Mouse (Mus musculus): ENCODE results near the gene Slc37a4. TPM values are rescaled to one million over a fixed set of nuclear protein-coding genes. Genes with fewer than 3 reads are reported as not detected.

Slc37a4 gene
- polyA plus RNA-seq, 1 experiment from 2014 or later, result 15.8 TPM

GRCm38 (mm10) chr9:44378153-44378730, 18.4 kb upstream of the Slc37a4 start:
- Histone ChIP-seq H3K27ac (ENCODE audit: low read depth) (peak overlapping the region; percentile 88), H3K4me1 (ENCODE audit: insufficient read depth) (peaks cover 8% of the 10 kb centered on the region), H3K9me3 (ENCODE audit: low read depth, low read length) (no peaks in the 10 kb centered on the region), H3K9ac (peak overlapping the region; percentile 72), H3K36me3 (ENCODE audit: insufficient read depth) (peaks cover 25% of the 10 kb centered on the region), H3K27me3 (ENCODE audit: insufficient read depth, low read length) (no peaks in the 10 kb centered on the region), H3K4me3 (ENCODE audit: low read depth, low read length) (peak overlapping the region; percentile 94), H3K4me2 (peak overlapping the region; percentile 65)
- ATAC-seq (ENCODE audit: insufficient read depth) (no peak), DNase-seq (no peak)
- WGBS, result 81% methylated on average over 5 of the region's 5 CpGs
- no peak for TF ChIP-seq CTCF (IDR thresholded peaks at IDR 0.05; ENCODE audit: low read depth)

- WGBS, result under 1% methylated on average over 83 of the region's 83 CpGs
Observed at GRCm38 (mm10) chr9:44379054-44379834, 17.4 kb upstream of the Slc37a4 start, which contains the start of gene Hyou1. Gene Hyou1 (plus strand): TSS chr9:44379490.

GRCm38 (mm10) chr9:44379862-44380261, 16.8 kb upstream of the Slc37a4 start:
- peaks cover 41% of the 10 kb centered on the region for H3K36me3 ChIP-seq (ENCODE audit: insufficient read depth)
- H3K9ac ChIP-seq, result peak overlapping the region; percentile 94
- no peaks in the 10 kb centered on the region for H3K27me3 ChIP-seq (ENCODE audit: insufficient read depth, low read length)
- 4% methylated on average over 15 of the region's 15 CpGs for WGBS
- peaks cover 8% of the 10 kb centered on the region for H3K4me1 ChIP-seq (ENCODE audit: insufficient read depth)
- TF ChIP-seq CTCF (IDR thresholded peaks at IDR 0.05; ENCODE audit: low read depth), result no peak
- DNase-seq (no peak), ATAC-seq (ENCODE audit: insufficient read depth) (peak; percentile 18)
- no peaks in the 10 kb centered on the region for H3K9me3 ChIP-seq (ENCODE audit: low read depth, low read length)
- H3K4me2 ChIP-seq, result peak overlapping the region; percentile 97
- peak overlapping the region; percentile 94 for H3K4me3 ChIP-seq (ENCODE audit: low read depth, low read length)
- H3K27ac ChIP-seq (ENCODE audit: low read depth), result peak overlapping the region; percentile 83

More at GRCm38 (mm10) chr9:44379054-44379834, 17.4 kb upstream of the Slc37a4 start, which contains the start of gene Hyou1:
- H3K27ac ChIP-seq (ENCODE audit: low read depth), result peak within 1 kb of the TSS; percentile 88
- peak within 1 kb of the TSS; percentile 94 for H3K9ac ChIP-seq
- peaks cover 35% of the 10 kb centered on the region for H3K36me3 ChIP-seq (ENCODE audit: insufficient read depth)
- peak; percentile 19; the same call in 1 of the 2 replicates for TF ChIP-seq CTCF (IDR thresholded peaks at IDR 0.05; ENCODE audit: low read depth)
- H3K4me2 ChIP-seq, result peak within 1 kb of the TSS; percentile 97
- peak within 1 kb of the TSS; percentile 94 for H3K4me3 ChIP-seq (ENCODE audit: low read depth, low read length)
- ATAC-seq (ENCODE audit: insufficient read depth), result peak; percentile 97
- H3K27me3 ChIP-seq (ENCODE audit: insufficient read depth, low read length), result no peaks in the 10 kb centered on the region
- peaks cover 8% of the 10 kb centered on the region for H3K4me1 ChIP-seq (ENCODE audit: insufficient read depth)
- H3K9me3 ChIP-seq (ENCODE audit: low read depth, low read length), result no peaks in the 10 kb centered on the region
- peak; percentile 99 for DNase-seq

- Histone ChIP-seq H3K27me3 (ENCODE audit: insufficient read depth, low read length) (no peaks in the 10 kb centered on the region), H3K4me2 (no peak overlapping the region), H3K4me1 (ENCODE audit: insufficient read depth) (peaks cover 8% of the 10 kb centered on the region), H3K36me3 (ENCODE audit: insufficient read depth) (peaks cover 89% of the 10 kb centered on the region), H3K9me3 (ENCODE audit: low read depth, low read length) (no peaks in the 10 kb centered on the region), H3K27ac (ENCODE audit: low read depth) (no peak overlapping the region), H3K9ac (no peak overlapping the region), H3K4me3 (ENCODE audit: low read depth, low read length) (no peak overlapping the region)
- no peak for TF ChIP-seq CTCF (IDR thresholded peaks at IDR 0.05; ENCODE audit: low read depth)
- no peak for DNase-seq
- no peak for ATAC-seq (ENCODE audit: insufficient read depth)
- WGBS, result 88% methylated on average over 13 of the region's 13 CpGs
Observed at GRCm38 (mm10) chr9:44384596-44384995, 12.1 kb upstream of the Slc37a4 start.

- 72% methylated on average over 3 of the region's 3 CpGs for WGBS
- DNase-seq, result no peak
- ATAC-seq (ENCODE audit: insufficient read depth), result no peak
- H3K4me2 ChIP-seq, result no peak overlapping the region
- no peak overlapping the region for H3K4me3 ChIP-seq (ENCODE audit: low read depth, low read length)
- no peaks in the 10 kb centered on the region for H3K27me3 ChIP-seq (ENCODE audit: insufficient read depth, low read length)
- no peak overlapping the region for H3K9ac ChIP-seq
- H3K4me1 ChIP-seq (ENCODE audit: insufficient read depth), result no peaks in the 10 kb centered on the region
- H3K36me3 ChIP-seq (ENCODE audit: insufficient read depth), result peaks cover 98% of the 10 kb centered on the region
- no peaks in the 10 kb centered on the region for H3K9me3 ChIP-seq (ENCODE audit: low read depth, low read length)
- no peak overlapping the region for H3K27ac ChIP-seq (ENCODE audit: low read depth)
- TF ChIP-seq CTCF (IDR thresholded peaks at IDR 0.05; ENCODE audit: low read depth), result no peak
Observed at GRCm38 (mm10) chr9:44387221-44387620, 9.4 kb upstream of the Slc37a4 start.

GRCm38 (mm10) chr9:44389273-44389672, 7.4 kb upstream of the Slc37a4 start:
- TF ChIP-seq CTCF (IDR thresholded peaks at IDR 0.05; ENCODE audit: low read depth), result peak; percentile 72
- WGBS, result 61% methylated on average over 8 of the region's 8 CpGs
- H3K36me3 ChIP-seq (ENCODE audit: insufficient read depth), result peaks cover 80% of the 10 kb centered on the region
- H3K4me3 ChIP-seq (ENCODE audit: low read depth, low read length), result no peak overlapping the region
- H3K27me3 ChIP-seq (ENCODE audit: insufficient read depth, low read length), result no peaks in the 10 kb centered on the region
- no peaks in the 10 kb centered on the region for H3K9me3 ChIP-seq (ENCODE audit: low read depth, low read length)
- ATAC-seq (ENCODE audit: insufficient read depth) (no peak), DNase-seq (peak; percentile 65)
- no peaks in the 10 kb centered on the region for H3K4me1 ChIP-seq (ENCODE audit: insufficient read depth)
- no peak overlapping the region for H3K27ac ChIP-seq (ENCODE audit: low read depth)
- H3K9ac ChIP-seq, result no peak overlapping the region
- H3K4me2 ChIP-seq, result no peak overlapping the region

- H3K27me3 ChIP-seq (ENCODE audit: insufficient read depth, low read length), result no peaks in the 10 kb centered on the region
- TF ChIP-seq CTCF (IDR thresholded peaks at IDR 0.05; ENCODE audit: low read depth), result peak; percentile 85
- H3K4me2 ChIP-seq, result no peak overlapping the region
- ATAC-seq (ENCODE audit: insufficient read depth) (0 out of 2 replicates have a peak, but pooled peaks have one; percentile 28), DNase-seq (peak; percentile 87)
- no peaks in the 10 kb centered on the region for H3K9me3 ChIP-seq (ENCODE audit: low read depth, low read length)
- H3K4me1 ChIP-seq (ENCODE audit: insufficient read depth), result no peaks in the 10 kb centered on the region
- peaks cover 58% of the 10 kb centered on the region for H3K36me3 ChIP-seq (ENCODE audit: insufficient read depth)
- no peak overlapping the region for H3K9ac ChIP-seq
- 45% methylated on average over 4 of the region's 4 CpGs for WGBS
- H3K4me3 ChIP-seq (ENCODE audit: low read depth, low read length), result no peak overlapping the region
- H3K27ac ChIP-seq (ENCODE audit: low read depth), result no peak overlapping the region
Observed at GRCm38 (mm10) chr9:44391466-44391865, 5.2 kb upstream of the Slc37a4 start.

Data from lung, embryonic 14.5 days (tissue).